Mouse (Mus musculus) megakaryocyte-erythroid progenitor cell, adult 5-6 weeks (primary cell): ENCODE measurements around the gene Gm49510. TPM values are rescaled to one million over a fixed set of nuclear protein-coding genes. Genes with fewer than 3 reads are reported as not detected.

Experiments
- ATAC-seq: replicated peaks from 2 replicates; pipeline ENCODE4 v1.8.0; 2016; ENCODE audit warnings: mild to moderate bottlenecking, inconsistent platforms; ENCODE audit not compliant: severe bottlenecking, poor library complexity, low FRiP score, low TSS enrichment
- total RNA-seq, 2 experiments: library from RNA; stranded (forward) in 1 of 2; stranded (reverse) in 1 of 2; fragments of 200-1000, 215-1000 nt in 1 of 2; fragments of >200 nt in 1 of 2; fragmentation: Nextera tagmentation in 1 of 2; gene quantifications; 2 replicates each; pipeline ENCODE4 v1.2.3; 2014 to 2017

Gene Gm49510
- total RNA-seq (2014; fragmentation: Nextera tagmentation) (not detected in 2 replicates), total RNA-seq (2017) (2.6 TPM in 1 of 2 replicates, not detected in the other)

DNA sequence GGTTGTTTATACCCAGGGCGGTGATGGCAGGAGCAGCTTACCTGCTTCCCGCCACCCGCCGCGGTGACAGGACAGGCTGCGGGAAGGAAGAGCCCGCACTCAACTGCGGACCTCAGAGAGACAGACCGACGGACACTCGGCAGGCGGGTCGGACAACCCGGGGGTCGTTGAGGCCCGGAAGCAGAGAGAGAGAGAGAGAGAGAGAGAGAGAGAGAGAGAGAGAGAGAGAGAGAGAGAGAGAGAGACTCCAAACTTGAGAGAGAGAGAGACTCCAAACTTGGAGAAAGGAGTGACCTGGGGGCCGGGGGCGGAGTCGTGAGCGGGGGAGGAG lies at the start of gene Gm49510:
Gene Gm49510, plus strand, starts transcription at position 259 of the 331 bp plus-strand sequence.
- no peak for ATAC-seq

GRCm38 (mm10) chr15:78850059-78850824 lies 49.2 kb upstream of the Gm49510 start:
- ATAC-seq: no peak

- ATAC-seq: no peak
These were observed 48.5 kb upstream of the Gm49510 start for GRCm38 (mm10) chr15:78850944-78851343.

DNA sequence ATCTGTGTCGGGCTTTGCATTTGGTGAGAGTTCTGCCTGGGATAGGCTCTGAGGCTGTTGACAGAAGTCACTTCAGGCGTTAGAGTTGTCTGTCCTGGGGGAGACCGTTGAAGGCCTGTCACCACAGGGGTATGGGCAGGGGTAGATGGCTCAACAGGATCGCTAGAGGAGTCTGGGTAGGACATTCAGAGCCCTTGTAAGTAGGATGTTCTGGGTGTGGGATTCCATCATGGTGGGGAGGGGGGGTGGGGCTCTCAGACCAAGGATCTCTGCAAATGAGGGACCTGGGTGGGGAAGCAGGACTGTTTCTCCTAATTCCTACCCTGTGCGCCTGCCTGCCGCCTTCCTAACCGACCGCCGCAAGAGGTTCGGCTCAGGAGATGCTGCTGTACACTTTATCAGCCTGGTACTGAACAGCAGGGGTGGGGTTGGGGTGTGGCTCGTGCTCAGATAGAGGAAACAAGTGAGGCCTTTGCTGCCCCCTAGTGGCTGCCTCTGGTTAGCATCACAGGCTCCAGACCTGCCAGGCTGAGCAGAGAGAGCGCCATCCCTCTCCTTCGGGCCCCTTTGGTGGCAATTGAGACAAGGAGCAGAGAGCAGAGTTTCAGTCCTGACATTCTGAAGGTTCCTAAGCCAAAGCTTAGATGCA lies 47.8 kb upstream of the Gm49510 start:
- peak; percentile 89 for ATAC-seq

DNA sequence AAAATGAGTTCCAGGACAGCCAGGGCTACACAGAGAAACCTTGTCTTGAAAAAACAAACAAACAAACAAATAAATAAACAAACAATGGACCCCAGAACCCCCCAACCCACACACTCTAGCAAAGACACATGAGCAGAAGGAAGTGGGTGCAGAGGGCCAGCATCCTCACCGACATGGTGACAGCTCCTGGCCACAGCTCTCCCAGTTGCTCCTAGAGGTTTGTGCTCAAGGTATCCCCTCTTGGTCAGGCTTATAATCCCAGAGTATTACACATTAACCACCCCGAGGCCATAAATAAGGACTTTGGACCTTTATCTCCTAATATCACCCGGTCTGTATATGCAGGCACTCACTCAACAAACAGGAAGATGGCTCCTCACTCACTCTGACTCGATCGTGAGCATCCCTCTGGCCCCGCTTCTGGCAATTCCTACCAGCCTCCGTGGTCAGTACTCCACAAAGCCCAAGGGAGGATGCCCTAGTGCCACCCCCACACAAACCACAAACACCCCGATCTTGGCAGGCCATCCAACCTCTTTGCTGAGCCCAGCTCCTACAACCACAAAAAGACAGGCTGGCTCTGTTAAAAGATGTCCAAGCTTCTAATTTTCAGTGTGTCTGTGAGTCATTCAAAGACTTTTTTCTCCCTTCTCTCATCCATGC lies 44.0 kb upstream of the Gm49510 start, which contains the start of gene Lgals2:
Gene Lgals2, minus strand, starts transcription at position 227 of the 663 bp plus-strand sequence.
- ATAC-seq: no peak

DNA sequence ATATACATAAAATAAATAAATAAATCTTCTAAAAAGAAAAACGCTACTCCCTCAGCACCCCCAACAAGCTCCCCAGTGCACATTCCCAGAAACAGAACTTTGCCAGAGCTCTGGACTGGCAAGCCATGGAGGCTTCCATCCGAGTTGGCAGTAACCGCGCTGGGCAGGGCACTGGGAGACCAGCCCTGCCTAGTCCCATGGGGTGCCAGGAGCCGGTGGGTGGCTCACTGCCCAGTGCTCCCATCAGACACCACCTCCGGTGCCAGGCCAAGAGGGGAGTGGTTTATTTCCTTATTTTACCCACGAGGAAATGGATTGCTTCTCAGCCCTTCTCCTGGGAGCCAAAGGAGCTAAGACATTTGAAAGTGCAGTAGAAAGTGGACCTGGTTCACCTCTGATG lies 42.5 kb upstream of the Gm49510 start:
- ATAC-seq: no peak

DNA sequence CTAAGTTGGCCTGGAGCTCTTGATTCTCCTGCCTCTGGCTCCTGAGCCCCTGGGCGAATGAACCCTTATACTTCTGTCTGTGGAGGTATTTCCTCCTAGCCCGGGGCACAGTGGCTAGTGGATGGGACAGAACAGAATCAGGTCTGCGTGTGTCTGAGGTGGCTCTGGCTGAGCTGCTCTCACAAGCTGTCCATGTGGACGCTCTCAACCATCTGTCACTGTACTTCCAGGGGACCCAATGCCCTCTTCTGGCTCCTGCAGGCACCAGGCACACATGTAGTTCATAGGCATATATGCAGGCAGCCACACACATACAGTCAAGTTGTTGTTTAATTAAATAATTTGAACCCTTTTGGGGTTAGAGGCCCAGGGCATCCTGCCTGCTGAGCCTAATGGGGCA lies 40.2 kb upstream of the Gm49510 start:
- ATAC-seq: no peak

DNA sequence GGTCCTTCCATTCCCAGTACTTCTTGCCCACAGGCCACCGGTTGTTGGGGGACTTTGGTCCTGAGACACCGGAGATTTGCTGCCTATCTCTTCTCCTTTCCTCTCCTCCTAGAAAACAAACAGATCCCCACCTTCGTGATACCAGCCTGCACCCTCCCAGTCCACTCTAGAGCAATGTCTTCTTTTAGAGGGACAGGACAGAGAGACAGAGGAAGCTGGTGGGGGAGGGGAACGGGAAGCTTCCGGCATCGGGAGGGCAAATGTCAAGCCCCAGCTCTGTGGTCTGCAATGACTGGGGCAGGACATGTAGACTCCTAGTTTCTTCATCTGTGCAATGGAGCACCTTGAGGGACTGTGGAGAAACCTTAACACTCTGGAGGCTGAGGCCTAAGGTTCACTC lies 39.8 kb upstream of the Gm49510 start:
- ATAC-seq: no peak

DNA sequence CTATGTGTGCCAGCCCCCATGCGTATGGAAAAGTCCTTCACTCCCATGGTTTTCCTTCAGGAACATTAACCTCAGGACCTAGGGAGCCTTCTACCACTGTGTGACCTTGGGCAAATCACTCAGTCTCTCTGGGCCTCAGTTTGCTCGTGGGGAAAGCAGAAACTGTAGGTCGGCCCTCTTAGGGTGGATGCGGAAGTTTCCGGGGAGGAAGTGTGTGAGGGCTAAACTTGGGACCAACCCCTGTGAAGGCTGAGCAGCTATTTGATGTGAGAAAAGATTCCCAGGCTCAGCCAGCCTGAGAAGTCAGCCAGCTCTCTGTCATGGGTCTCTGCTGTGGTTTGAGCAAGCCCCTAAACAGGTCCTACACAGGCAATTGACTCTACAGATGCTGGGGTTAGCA lies 37.2 kb upstream of the Gm49510 start:
- no peak for ATAC-seq

DNA sequence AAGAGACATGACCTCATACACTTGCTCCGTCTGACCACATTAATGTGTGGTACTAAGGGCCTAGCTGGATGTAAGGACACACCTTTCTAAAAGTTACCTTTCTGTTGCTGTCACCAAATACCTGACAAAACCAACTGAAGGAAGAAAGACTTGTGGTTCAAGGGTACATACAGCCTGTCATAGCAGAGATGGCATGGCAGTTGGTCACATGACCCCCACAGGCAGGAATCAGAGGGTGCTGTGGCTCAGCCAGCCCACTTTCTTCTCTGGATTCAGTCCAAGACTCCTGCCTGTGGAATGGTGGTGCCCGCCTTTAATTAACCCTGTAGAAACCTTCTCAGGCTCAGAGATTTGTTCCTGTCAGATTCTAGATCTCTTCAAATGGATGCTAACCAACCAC lies 36.3 kb upstream of the Gm49510 start:
- ATAC-seq: no peak

GRCm38 (mm10) chr15:78863852-78864253 lies 35.6 kb upstream of the Gm49510 start:
- no peak for ATAC-seq

GRCm38 (mm10) chr15:78868398-78868797 lies 31.1 kb upstream of the Gm49510 start:
- ATAC-seq: no peak

GRCm38 (mm10) chr15:78868826-78869233 lies 30.6 kb upstream of the Gm49510 start:
- no peak for ATAC-seq

- peak; percentile 36 for ATAC-seq
These were observed 29.7 kb upstream of the Gm49510 start for GRCm38 (mm10) chr15:78869775-78870174.

- no peak for ATAC-seq
These were observed 27.4 kb upstream of the Gm49510 start for GRCm38 (mm10) chr15:78872021-78872608.

DNA sequence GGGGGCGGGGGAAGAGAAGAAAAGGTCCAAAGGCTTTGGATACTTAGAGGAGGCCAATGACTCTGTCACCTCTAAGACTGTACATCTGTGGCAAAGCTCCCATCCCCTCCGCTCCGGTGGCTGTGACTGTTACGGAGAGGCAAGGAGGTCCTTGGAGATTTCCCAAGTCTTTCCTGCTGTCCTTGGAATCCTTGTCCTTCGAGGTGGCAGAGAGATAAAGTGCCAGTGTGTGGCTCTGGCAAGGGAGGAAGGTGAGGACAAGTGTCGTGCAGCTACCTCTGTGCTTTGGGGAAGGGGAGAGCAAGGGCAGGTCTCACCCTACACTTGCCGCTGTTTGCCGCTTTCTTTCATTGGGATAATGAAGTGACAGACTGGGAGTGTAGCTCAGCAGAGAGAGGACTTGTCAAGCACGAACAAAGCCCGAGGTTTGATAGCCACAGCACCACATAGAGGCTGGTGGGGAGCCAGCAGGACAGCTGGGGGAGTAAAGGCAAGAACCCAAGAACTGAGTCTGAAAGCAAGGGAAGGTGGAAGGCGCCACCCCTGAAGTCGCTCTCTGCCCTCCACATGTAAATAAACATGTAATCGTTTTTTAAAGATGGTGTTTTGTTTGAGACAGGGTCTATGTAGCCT lies 25.5 kb upstream of the Gm49510 start:
- no peak for ATAC-seq

GRCm38 (mm10) chr15:78874989-78875388 lies 24.5 kb upstream of the Gm49510 start:
- ATAC-seq: no peak

- ATAC-seq: no peak
These were observed 23.9 kb upstream of the Gm49510 start for GRCm38 (mm10) chr15:78875537-78875936.

DNA sequence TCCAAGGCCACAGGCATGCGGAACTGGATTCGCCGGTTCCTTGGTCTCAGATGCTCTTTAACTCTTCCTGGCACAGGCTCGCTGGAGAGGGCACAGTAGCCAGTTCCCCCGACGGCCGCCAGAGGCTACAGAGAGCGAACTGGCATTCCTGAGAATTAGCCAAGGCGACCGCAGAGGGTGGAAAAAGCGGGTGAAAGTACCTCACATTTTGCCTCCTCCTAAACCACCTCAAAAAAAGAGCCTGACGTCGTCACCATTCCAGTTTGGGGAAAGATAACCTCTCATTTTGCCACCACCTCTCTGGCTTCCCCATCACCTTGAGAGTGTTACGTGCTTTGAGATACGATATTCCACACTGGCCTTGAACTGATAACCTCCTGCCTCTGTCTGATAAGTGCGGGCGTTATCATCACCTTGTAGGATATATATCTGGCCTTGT lies 23.2 kb upstream of the Gm49510 start:
- peak; percentile 63 for ATAC-seq
